Mouse (Mus musculus): Measurements from ENCODE around the gene Rpusd4.

Gene Rpusd4

GRCm38 (mm10) chr9:35267146-35267975 lies at the start of gene Rpusd4, which contains the start of gene Fam118b:
Rpusd4 (plus strand) TSS chr9:35267865.
Fam118b (minus strand) TSS chr9:35267805.
- DNase-seq (ENCODE audit: low read depth, low spot score) = peak; percentile 77

DNA sequence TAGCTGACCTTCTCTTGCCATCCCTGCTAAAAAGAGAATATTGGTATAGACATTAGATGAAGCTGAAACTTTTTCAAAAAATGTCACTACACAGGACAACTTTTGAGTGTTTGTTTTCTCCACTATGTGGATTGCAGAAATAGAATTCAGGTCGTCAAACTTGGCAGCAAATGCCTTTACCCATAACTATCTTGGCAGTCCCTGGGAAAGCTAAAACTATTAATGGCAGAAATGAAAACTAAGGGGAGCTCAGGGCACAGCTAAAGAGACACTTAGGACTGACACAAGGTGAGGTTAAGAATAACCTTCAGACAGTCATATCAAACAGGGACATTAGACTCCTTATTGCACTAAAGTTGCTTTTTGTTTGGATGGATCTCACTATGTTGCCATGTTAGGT lies 49.7 kb upstream of the Rpusd4 start:
- no peak for DNase-seq (ENCODE audit: low read depth, low spot score)

DNA sequence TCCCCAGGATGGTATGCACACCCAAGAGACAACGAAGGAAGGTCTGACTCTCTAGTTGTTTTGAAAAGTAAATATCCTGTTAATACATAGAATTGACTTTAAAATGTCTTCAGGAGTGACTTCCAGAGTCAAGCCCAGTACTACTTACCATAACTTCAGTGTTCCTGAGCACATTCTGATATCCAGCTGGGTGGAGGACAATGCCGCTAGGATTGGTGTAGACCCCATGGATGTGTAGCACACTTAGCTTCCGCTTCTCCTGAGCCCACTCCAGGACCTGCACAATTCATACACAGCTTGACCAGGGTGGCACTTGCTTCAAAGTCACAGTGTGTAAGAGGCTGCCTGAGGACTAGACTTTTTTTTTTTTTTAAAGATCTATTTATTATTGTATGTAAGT lies 44.2 kb upstream of the Rpusd4 start:
- no peak for DNase-seq (ENCODE audit: low read depth, low spot score)

DNA sequence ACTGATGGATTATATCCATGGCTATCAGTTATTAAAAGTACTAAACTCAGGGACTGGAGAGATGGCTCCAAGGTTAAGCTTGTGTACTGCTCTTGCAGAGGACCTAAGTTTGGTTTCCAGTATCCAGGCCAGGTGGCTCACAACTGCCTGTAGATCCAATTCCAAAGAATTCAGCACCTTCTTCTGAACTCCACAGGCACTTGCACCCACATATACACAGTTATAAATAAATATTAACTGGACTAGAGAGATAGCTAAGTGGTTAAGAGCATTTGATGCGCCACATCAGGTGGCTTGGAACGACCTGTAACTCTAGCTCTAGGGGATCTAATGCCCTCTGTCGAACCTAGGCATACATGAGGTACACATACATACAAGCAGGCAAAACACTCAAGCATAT lies 39.0 kb upstream of the Rpusd4 start:
- DNase-seq (ENCODE audit: low read depth, low spot score) = no peak

DNA sequence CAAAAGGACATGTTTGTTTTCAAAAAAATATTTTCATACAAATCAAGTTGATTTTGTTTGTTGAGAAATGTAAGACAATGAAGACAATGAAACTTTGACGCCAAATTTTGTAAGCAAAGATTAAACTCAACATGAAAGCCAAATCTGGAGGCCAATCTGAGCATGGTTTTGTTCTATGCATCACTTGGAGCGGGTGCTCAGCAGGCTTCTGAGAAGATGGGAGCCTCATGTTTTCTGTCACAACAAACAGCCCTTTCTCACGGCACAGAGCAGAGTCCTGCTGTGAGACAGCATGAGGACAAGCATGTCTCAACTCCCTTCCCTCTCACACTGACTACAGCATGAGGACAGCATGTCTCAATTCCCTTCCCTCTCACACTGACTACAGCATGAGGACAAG lies 31.7 kb upstream of the Rpusd4 start:
- DNase-seq (ENCODE audit: low read depth, low spot score) = peak; percentile 22

DNA sequence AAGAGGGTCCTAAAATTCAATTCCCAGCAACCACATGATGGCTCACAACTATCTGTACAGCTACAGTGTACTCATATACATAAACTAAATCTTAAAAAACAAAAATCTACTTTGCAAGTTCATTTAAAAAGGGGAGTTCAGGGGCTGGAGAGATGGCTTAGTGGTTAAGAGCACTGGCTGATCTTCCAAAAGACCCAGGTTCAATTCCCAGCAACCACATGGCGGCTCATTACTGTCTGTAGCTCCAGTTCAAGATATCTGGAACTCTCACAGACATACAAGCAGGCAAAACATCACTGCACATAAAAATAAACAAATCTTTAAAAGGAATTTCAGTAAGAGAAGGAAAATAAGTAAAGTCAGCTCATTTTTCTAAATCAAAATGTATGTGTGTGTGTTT lies 29.3 kb upstream of the Rpusd4 start:
- DNase-seq (ENCODE audit: low read depth, low spot score) = no peak

- no peak for DNase-seq (ENCODE audit: low read depth, low spot score)
Measured at GRCm38 (mm10) chr9:35238915-35239571, 28.6 kb upstream of the Rpusd4 start.

- no peak for DNase-seq (ENCODE audit: low read depth, low spot score)
Measured at GRCm38 (mm10) chr9:35239734-35240133, 27.9 kb upstream of the Rpusd4 start.

- DNase-seq (ENCODE audit: low read depth, low spot score) = no peak
Measured at GRCm38 (mm10) chr9:35247405-35247804, 20.3 kb upstream of the Rpusd4 start.

DNA sequence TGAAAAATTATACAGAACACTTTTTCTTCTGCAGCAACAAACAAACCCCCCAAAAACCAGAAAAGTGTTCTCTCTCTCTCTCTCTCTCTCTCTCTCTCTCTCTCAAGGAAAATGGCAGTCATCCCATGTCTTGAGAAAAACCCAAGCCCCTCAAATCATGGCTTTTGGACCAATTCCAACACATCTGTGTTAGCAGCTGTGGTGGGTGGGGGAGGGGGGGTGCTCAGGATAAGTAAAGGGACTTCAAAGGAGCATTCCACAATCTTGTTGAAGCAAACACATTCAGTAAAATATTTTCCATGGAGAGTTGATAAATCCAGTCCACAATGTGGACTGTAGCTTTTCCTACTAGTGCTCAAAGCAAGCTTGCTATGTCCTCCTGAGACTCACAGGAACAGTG lies 18.2 kb upstream of the Rpusd4 start:
- no peak for DNase-seq (ENCODE audit: low read depth, low spot score)

DNA sequence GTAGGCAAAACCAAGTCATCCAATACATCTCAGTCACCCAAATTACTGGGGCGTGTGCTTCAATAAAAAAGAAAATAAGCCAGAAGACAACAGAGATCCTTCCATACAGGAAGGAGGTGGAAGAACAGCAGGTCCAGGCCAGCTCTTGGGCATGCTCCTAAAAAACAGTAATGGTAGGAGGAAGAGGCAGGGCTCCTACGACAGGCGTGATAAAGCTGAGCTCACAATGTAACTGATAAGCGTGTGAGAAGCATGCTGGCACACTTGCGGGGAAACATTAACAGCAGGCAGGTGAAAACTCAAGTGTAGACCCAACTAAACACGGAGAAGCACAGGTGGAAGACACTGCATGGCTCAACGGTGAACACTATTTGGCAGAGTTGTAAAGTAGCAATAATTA lies 10.3 kb upstream of the Rpusd4 start:
- DNase-seq (ENCODE audit: low read depth, low spot score) = no peak

DNA sequence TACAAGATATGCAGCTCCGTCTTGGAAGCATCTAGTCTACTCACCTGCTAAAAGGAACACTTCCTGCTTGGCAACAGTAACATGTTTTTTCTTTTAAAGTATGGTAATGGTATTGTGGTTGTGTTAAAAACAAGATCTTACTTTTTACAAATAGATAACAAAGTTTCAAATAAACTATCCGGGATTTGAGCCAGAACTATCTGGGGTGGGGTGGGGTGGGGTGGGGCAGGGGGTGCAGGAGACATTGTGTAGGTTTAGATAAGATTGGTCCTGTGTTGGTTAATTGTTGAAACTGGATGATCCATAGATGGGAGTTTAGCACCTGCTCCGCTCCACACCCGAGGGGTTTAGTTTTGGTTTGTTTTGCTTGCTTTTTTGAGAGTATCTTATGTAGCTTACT lies 5.2 kb upstream of the Rpusd4 start:
- no peak for DNase-seq (ENCODE audit: low read depth, low spot score)

- DNase-seq (ENCODE audit: low read depth, low spot score) = no peak
Measured at GRCm38 (mm10) chr9:35263431-35263830, 4.2 kb upstream of the Rpusd4 start.

- no peak for DNase-seq (ENCODE audit: low read depth, low spot score)
Measured at GRCm38 (mm10) chr9:35264509-35264908, 3.2 kb upstream of the Rpusd4 start.

- DNase-seq (ENCODE audit: low read depth, low spot score) = no peak
Measured at GRCm38 (mm10) chr9:35267976-35268715, 481 bp downstream of the Rpusd4 start.

DNA sequence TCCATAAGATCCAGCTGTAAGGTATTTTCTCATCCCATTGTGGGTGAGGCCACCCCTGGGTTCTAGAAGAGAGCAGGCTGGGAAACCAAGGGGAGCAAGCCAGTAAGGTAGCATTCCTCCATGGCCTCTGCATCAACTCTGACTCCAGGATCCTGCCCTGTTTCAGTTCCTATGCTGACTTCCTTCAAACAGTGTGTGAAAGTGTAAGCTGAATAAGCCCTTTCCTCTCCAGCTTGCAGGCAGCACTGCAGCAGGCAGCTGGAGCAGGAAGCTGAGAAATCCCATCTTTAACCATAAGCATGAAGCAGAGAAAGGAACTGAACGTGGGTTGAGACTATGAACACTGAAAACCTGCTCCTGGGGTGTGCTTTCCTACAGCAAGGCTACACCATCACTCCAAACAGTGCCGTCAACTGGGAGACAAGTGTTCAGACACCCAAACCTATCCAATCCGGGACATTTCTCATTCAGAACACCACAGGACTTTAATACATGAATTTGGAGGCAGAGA lies 10.2 kb downstream of the Rpusd4 start:
- DNase-seq (ENCODE audit: low read depth, low spot score) = no peak

DNA sequence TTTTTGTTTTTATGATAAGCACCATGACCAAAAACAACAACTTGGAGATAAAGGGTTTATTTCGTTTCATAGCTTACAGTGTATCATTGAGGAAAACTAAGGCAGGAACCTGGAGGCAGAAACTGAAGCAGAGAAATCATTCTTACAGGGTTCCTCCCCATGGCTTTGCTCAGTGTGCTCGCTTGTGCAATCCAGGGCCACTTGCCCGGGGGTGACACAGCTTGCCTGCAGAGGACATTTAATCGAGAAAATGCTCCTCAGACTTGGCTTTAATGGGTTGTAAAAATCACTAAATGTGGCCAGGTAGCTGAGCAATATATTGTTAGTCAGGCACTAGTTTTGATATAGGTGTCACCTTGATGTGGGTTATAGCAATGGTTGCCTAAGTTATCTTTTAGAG lies 10.8 kb downstream of the Rpusd4 start:
- no peak for DNase-seq (ENCODE audit: low read depth, low spot score)

DNA sequence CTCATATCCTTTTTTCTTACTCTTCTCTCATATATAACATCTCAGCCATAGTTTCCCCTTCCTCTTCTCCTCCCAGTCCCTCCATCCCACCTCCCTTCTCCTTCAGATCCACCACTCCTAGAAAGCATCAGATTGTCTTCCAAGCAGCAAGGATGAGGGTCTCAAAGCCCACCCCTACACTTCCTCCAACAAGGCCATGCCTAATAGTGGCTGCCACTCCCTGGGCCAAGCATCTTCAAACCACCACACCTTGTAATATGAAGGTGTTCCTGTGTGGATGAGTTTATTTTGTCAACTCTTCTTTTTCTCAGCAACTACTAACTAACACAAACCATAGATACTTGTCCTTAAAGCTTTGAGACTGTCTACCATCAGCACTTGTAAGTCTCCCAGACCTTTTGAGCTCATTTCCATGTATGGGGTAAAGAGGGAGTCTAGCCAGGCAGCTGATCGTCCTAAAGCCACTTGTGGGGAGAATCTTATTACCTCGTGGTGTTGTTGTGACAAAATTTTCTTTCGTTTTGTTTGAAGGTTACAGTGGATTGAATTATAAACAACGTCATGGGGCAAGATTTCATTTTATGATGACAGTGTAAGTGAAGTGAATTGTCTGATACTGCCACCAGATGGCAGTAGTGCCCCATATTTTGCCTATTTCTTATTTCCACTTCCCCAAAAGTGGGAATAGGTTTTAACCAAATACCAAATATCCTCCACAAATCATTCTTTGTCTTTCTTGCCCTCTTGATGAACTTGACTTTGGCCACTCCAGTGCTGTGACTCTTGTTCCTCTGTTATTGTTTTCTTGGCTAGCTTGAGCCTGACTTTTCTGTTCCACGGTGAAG lies 14.6 kb downstream of the Rpusd4 start:
- no peak for DNase-seq (ENCODE audit: low read depth, low spot score)

- no peak for DNase-seq (ENCODE audit: low read depth, low spot score)
Measured at GRCm38 (mm10) chr9:35282851-35283200, 15.2 kb downstream of the Rpusd4 start.

DNA sequence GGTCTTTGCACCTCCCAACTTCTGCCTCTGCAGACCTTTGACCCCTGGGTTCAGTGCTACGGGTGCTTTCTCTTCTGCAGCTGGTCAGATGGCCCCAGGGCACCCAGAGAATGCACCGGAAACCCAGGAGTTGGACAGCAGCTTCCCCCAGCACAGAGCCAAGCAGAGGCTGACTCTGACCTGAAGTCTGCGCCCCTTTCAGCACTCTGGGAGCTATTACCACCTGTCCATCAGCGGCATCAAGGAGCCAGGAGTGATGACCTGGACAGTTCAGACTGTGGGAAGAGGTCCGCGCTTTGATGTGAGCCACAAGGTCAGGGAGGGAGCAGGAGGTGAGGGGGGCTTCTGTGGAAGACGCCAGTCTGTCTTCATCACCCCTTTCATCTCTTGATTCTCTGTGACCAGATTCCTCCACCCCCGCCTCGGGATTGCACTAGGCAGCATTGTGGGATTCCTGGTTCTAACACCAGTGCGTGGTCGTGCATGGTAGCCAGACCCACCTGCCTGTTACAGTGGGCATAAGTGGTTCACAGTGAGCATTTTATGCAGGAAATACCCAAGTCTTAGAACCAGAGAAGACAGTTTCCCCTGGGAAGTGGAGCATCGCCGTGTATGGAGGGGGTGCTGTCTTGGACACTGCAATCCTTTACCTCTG lies 15.9 kb downstream of the Rpusd4 start:
- no peak for DNase-seq (ENCODE audit: low read depth, low spot score)

GRCm38 (mm10) chr9:35284351-35284750 lies 16.7 kb downstream of the Rpusd4 start:
- DNase-seq (ENCODE audit: low read depth, low spot score) = no peak
